Mouse (Mus musculus) subcutaneous adipose tissue, adult 2 months (tissue): ENCODE data around the gene Mcidas. TPM values are rescaled to one million over a fixed set of nuclear protein-coding genes. Genes with fewer than 3 reads are reported as not detected.

ENCODE experiments used
- polyA plus RNA-seq: library from polyadenylated mRNA; depleted of rRNA; stranded (reverse); fragments of >200 nt; gene quantifications from 2 replicates; pipeline ENCODE4 v1.2.3, GENCODE M21; 2012; ENCODE audit warnings: low replicate concordance; rRNA removed

Gene Mcidas
- not detected in 2 replicates for polyA plus RNA-seq

GRCm38 (mm10) chr13:112993531-112994152, at the start of gene Mcidas:
TSS of gene Mcidas (plus strand) at chr13:112993845.

GRCm38 (mm10) chr13:112987532-112987943, 6.1 kb upstream of the Mcidas start, which contains the start of gene Ccno:
TSS of gene Ccno (plus strand) at chr13:112987802.

GRCm38 (mm10) chr13:113034950-113035421, 41.3 kb downstream of the Mcidas start, which contains the start of gene Cdc20b:
TSS of gene Cdc20b (plus strand) at chr13:113035111.

GRCm38 (mm10) chr13:113046211-113046883, 52.7 kb downstream of the Mcidas start, which contains the start of gene Gpx8:
TSS of gene Gpx8 (minus strand) at chr13:113046410.

Other genes starting within 250 kb of the Mcidas start
- gene Plpp1, start 193.1 kb upstream of the Mcidas start, polyA plus RNA-seq = 46.6 and 62.9 TPM in 2 replicates
- gene Mtrex, start 66.4 kb upstream of the Mcidas start, polyA plus RNA-seq = 8.3 and 13.3 TPM in 2 replicates
- gene Dhx29, start 66.4 kb upstream of the Mcidas start, polyA plus RNA-seq = 5.7 and 6.4 TPM in 2 replicates
- gene Ccno, start 6.0 kb upstream of the Mcidas start, polyA plus RNA-seq = 0.75 and 0.92 TPM in 2 replicates
- not detected in 2 replicates for gene Cdc20b, start 41.3 kb downstream of the Mcidas start, polyA plus RNA-seq
- gene Gpx8, start 52.6 kb downstream of the Mcidas start, polyA plus RNA-seq = 17.9 and 26.8 TPM in 2 replicates
- 1.5 and 2.3 TPM in 2 replicates for gene Gzma, start 107.1 kb downstream of the Mcidas start, polyA plus RNA-seq
- 3.4 and 6.0 TPM in 2 replicates for gene Esm1, start 215.8 kb downstream of the Mcidas start, polyA plus RNA-seq
- 0.15 TPM in 1 of 2 replicates, not detected in the other for gene Gzmk, start 232.1 kb downstream of the Mcidas start, polyA plus RNA-seq